Mouse (Mus musculus) ovary, postnatal 10 days (tissue): Measurements from ENCODE around the gene Ccr1l1.
"Not testable (repeated sequence)": the region's sequence is repeated elsewhere in the genome, so short reads cannot be mapped to it uniquely, and the experiment has no call there.

Experiments used
- DNase-seq: peaks from one replicate; pipeline ENCODE4 v3.0.0; 2022; ENCODE audit warnings: low spot score

The Ccr1l1 gene

GRCm38 (mm10) chr9:123978308-123978707 is at the start of gene Ccr1l1:
TSS of gene Ccr1l1 (minus strand) at chr9:123978408.
- DNase-seq: no peak

GRCm38 (mm10) chr9:124021672-124022071 is 43.5 kb upstream of the Ccr1l1 start, which contains the start of gene Ccr3:
TSS of gene Ccr3 (plus strand) at chr9:124021972.
- DNase-seq: no peak

- DNase-seq: no peak
Observed at GRCm38 (mm10) chr9:124019887-124020286, 41.7 kb upstream of the Ccr1l1 start.

GRCm38 (mm10) chr9:124016048-124016447 is 37.8 kb upstream of the Ccr1l1 start:
- DNase-seq: no peak

GRCm38 (mm10) chr9:124014985-124015652 is 36.9 kb upstream of the Ccr1l1 start:
- DNase-seq: no peak

GRCm38 (mm10) chr9:124013270-124013669 is 35.1 kb upstream of the Ccr1l1 start:
- no peak for DNase-seq

- no peak for DNase-seq
Observed at GRCm38 (mm10) chr9:124012691-124013090, 34.5 kb upstream of the Ccr1l1 start.

GRCm38 (mm10) chr9:123999784-124000183 is 21.6 kb upstream of the Ccr1l1 start:
- DNase-seq: no peak

- DNase-seq: no peak
Observed at GRCm38 (mm10) chr9:123997719-123998118, 19.5 kb upstream of the Ccr1l1 start.

- DNase-seq: no peak
Observed at GRCm38 (mm10) chr9:123991312-123991906, 13.2 kb upstream of the Ccr1l1 start.

- DNase-seq: no peak
Observed at GRCm38 (mm10) chr9:123989671-123990070, 11.5 kb upstream of the Ccr1l1 start.

- no peak for DNase-seq
Observed at GRCm38 (mm10) chr9:123986217-123986616, 8.0 kb upstream of the Ccr1l1 start.

GRCm38 (mm10) chr9:123984943-123985342 is 6.7 kb upstream of the Ccr1l1 start:
- no peak for DNase-seq

GRCm38 (mm10) chr9:123982720-123983119 is 4.5 kb upstream of the Ccr1l1 start:
- no peak for DNase-seq

GRCm38 (mm10) chr9:123981909-123982308 is 3.7 kb upstream of the Ccr1l1 start:
- DNase-seq: no peak

GRCm38 (mm10) chr9:123980858-123981475 is 2.8 kb upstream of the Ccr1l1 start:
- DNase-seq: not testable (repeated sequence)

- no peak for DNase-seq
Observed at GRCm38 (mm10) chr9:123976876-123977663, 1.1 kb downstream of the Ccr1l1 start.

GRCm38 (mm10) chr9:123975630-123976029 is 2.6 kb downstream of the Ccr1l1 start:
- no peak for DNase-seq

GRCm38 (mm10) chr9:123968290-123968912 is 9.8 kb downstream of the Ccr1l1 start, which contains the start of gene Ccr1:
TSS of gene Ccr1 (minus strand) at chr9:123968692.
- no peak for DNase-seq

- DNase-seq: not testable (repeated sequence)
Observed at GRCm38 (mm10) chr9:123966858-123967495, 11.2 kb downstream of the Ccr1l1 start.

GRCm38 (mm10) chr9:123964776-123965175 is 13.4 kb downstream of the Ccr1l1 start:
- DNase-seq: no peak
